In the genomic region with DNA sequence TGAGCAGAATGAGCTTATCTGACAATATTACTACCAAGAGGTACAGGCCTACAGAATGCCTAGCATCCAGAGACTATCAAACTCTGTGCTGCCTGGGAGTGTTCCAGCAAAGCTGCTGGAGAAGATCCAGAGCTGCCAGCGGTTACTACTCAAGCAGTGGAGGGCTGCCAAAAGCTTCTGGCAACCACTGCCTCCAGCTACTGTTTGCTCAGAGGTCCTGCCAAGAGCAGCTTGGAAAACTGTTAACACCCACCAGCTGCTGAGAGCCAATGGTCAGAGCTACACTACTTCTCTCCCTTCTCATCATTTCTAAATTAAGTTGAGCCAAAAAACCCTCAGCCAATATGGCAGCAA, we compare ENCODE assay signal across 9 mouse cellular contexts.
DNase-seq lines count a peak whose midpoint lies in the region; ATAC-seq and TF ChIP-seq lines count a peak whose summit lies in the region.
"Had no signal": no experiment of that assay in that cellular context is flagged by ENCODE, and none has a peak within 500 bp of the region (broad histone marks: within the 10 kb centered on the region; RNA-seq: fewer than 3 reads in every experiment).

No protein-coding gene starts in this region.

- H3K9ac ChIP-seq in midbrain, embryonic 14.5 days (replicated peaks; ENCODE audit: low read length) = no peak overlapping the region
- no peak overlapping the region for H3K9ac ChIP-seq in embryonic facial prominence, embryonic 15.5 days
- H3K9ac ChIP-seq in heart, postnatal 0 days (replicated peaks; ENCODE audit: low read depth, low read length) = no peak overlapping the region
- H3K9ac ChIP-seq in lung, embryonic 16.5 days (ENCODE audit: low read length) = no peak overlapping the region
- H3K9ac ChIP-seq in stomach, embryonic 14.5 days (replicated peaks; ENCODE audit: low read depth, low read length) = no peak overlapping the region
- H3K9ac ChIP-seq: liver, embryonic 13.5 days had no signal

- H3K27ac ChIP-seq in midbrain, embryonic 14.5 days (replicated peaks; ENCODE audit: low read depth, low read length) = no peak overlapping the region
- H3K27ac ChIP-seq in midbrain, embryonic 10.5 days (replicated peaks) = no peak overlapping the region
- H3K27ac ChIP-seq in embryonic facial prominence, embryonic 15.5 days (replicated peaks) = no peak overlapping the region
- peak overlapping the region; percentile 22; the same call in 1 of the 2 replicates for H3K27ac ChIP-seq in heart, postnatal 0 days (ENCODE audit: low read depth)
- no peak overlapping the region for H3K27ac ChIP-seq in layer of hippocampus, adult 2 months
- H3K27ac ChIP-seq in lung, embryonic 16.5 days (ENCODE audit: low read length) = no peak overlapping the region
- no peak overlapping the region for H3K27ac ChIP-seq in stomach, embryonic 14.5 days (ENCODE audit: low read length)
- H3K27ac ChIP-seq: liver, embryonic 13.5 days had no signal

- H3K9me3 ChIP-seq in midbrain, embryonic 14.5 days (ENCODE audit: control insufficient read depth, low read length) = no peaks in the 10 kb centered on the region
- no peaks in the 10 kb centered on the region for H3K9me3 ChIP-seq in midbrain, embryonic 10.5 days (replicated peaks)
- H3K9me3 ChIP-seq in embryonic facial prominence, embryonic 15.5 days (replicated peaks) = no peaks in the 10 kb centered on the region
- no peaks in the 10 kb centered on the region for H3K9me3 ChIP-seq in heart, postnatal 0 days (replicated peaks; ENCODE audit: control insufficient read depth, low read length)
- no peaks in the 10 kb centered on the region for H3K9me3 ChIP-seq in lung, embryonic 16.5 days (ENCODE audit: control insufficient read depth, low read length)
- no peaks in the 10 kb centered on the region for H3K9me3 ChIP-seq in stomach, embryonic 14.5 days (ENCODE audit: control insufficient read depth, low read depth, low read length)
- H3K9me3 ChIP-seq: liver, embryonic 13.5 days had no signal

- peak; percentile 76 for DNase-seq in midbrain, embryonic 14.5 days
- DNase-seq in midbrain, embryonic 10.5 days (ENCODE audit: low spot score) = no peak
- peak; percentile 97 for DNase-seq in heart, postnatal 0 days (ENCODE audit: low spot score)
- DNase-seq in layer of hippocampus, adult 2 months (ENCODE audit: low spot score in 2 of 2) = peak; percentile 85 to 86
- DNase-seq in thymus, postnatal 0 days (ENCODE audit: low spot score) = no peak
- DNase-seq: liver, embryonic 13.5 days had no signal

- no peak for TF ChIP-seq CTCF in heart, postnatal 0 days (IDR thresholded peaks at IDR 0.05; ENCODE audit: low read depth)
- no peak for TF ChIP-seq CTCF in layer of hippocampus, adult 2 months (conservative IDR thresholded peaks at IDR 0.05)

- no peak overlapping the region for H3K4me3 ChIP-seq in midbrain, embryonic 14.5 days (replicated peaks; ENCODE audit: low read depth, low read length)
- H3K4me3 ChIP-seq in midbrain, embryonic 10.5 days = no peak overlapping the region
- no peak overlapping the region for H3K4me3 ChIP-seq in embryonic facial prominence, embryonic 15.5 days (replicated peaks)
- no peak overlapping the region for H3K4me3 ChIP-seq in heart, postnatal 0 days (ENCODE audit: low read depth, low read length)
- H3K4me3 ChIP-seq in layer of hippocampus, adult 2 months = no peak overlapping the region
- H3K4me3 ChIP-seq in lung, embryonic 16.5 days (ENCODE audit: low read length) = no peak overlapping the region
- H3K4me3 ChIP-seq in stomach, embryonic 14.5 days (ENCODE audit: low read depth, low read length) = no peak overlapping the region
- H3K4me3 ChIP-seq: liver, embryonic 13.5 days had no signal

- no peaks in the 10 kb centered on the region for H3K27me3 ChIP-seq in midbrain, embryonic 14.5 days (ENCODE audit: control insufficient read depth, insufficient read depth, low read length)
- no peaks in the 10 kb centered on the region for H3K27me3 ChIP-seq in midbrain, embryonic 10.5 days (ENCODE audit: low read depth, poor library complexity, severe bottlenecking)
- no peaks in the 10 kb centered on the region for H3K27me3 ChIP-seq in embryonic facial prominence, embryonic 15.5 days
- no peaks in the 10 kb centered on the region for H3K27me3 ChIP-seq in heart, postnatal 0 days (ENCODE audit: control insufficient read depth, insufficient read depth, low read length)
- no peaks in the 10 kb centered on the region for H3K27me3 ChIP-seq in lung, embryonic 16.5 days (ENCODE audit: control insufficient read depth, insufficient read depth, low read depth, low read length)
- no peaks in the 10 kb centered on the region for H3K27me3 ChIP-seq in stomach, embryonic 14.5 days (ENCODE audit: control insufficient read depth, insufficient read depth, low read length)
- H3K27me3 ChIP-seq: liver, embryonic 13.5 days had no signal

- ATAC-seq in midbrain, embryonic 14.5 days (ENCODE audit: low FRiP score, low TSS enrichment) = peak; percentile 55; the same call in 1 of the 2 replicates
- ATAC-seq in embryonic facial prominence, embryonic 15.5 days (ENCODE audit: insufficient number of reproducible peaks, low FRiP score, low TSS enrichment, low read depth) = peak; percentile 87
- ATAC-seq in heart, postnatal 0 days (ENCODE audit: insufficient read depth, low read depth) = peak; percentile 96
- ATAC-seq in lung, embryonic 16.5 days (ENCODE audit: low read depth) = peak; percentile 100
- ATAC-seq in stomach, embryonic 14.5 days (ENCODE audit: insufficient number of reproducible peaks, insufficient read depth, low FRiP score, low read depth) = peak; percentile 87; the same call in 1 of the 2 replicates

- H3K4me2 ChIP-seq in midbrain, embryonic 14.5 days (ENCODE audit: low read length) = no peak overlapping the region
- no peak overlapping the region for H3K4me2 ChIP-seq in embryonic facial prominence, embryonic 15.5 days (replicated peaks)
- no peak overlapping the region for H3K4me2 ChIP-seq in heart, postnatal 0 days (ENCODE audit: low read depth, low read length)
- H3K4me2 ChIP-seq in lung, embryonic 16.5 days (ENCODE audit: low read depth, low read length) = no peak overlapping the region
- H3K4me2 ChIP-seq in stomach, embryonic 14.5 days (replicated peaks; ENCODE audit: low read depth, low read length) = no peak overlapping the region
- H3K4me2 ChIP-seq: liver, embryonic 13.5 days had no signal

- TF ChIP-seq EP300 in heart, postnatal 0 days (IDR thresholded peaks at IDR 0.05; ENCODE audit: low read depth) = 0 out of 2 replicates have a peak, but pooled peaks have one; percentile 24

- no peaks in the 10 kb centered on the region for H3K4me1 ChIP-seq in midbrain, embryonic 14.5 days (ENCODE audit: control insufficient read depth, insufficient read depth, low read length)
- no peaks in the 10 kb centered on the region for H3K4me1 ChIP-seq in midbrain, embryonic 10.5 days
- H3K4me1 ChIP-seq in embryonic facial prominence, embryonic 15.5 days = peaks cover 6% of the 10 kb centered on the region
- peaks cover 3% of the 10 kb centered on the region; the same call in 1 of the 2 replicates for H3K4me1 ChIP-seq in heart, postnatal 0 days (ENCODE audit: control insufficient read depth, insufficient read depth)
- H3K4me1 ChIP-seq in lung, embryonic 16.5 days (replicated peaks; ENCODE audit: control insufficient read depth, insufficient read depth, low read length) = peaks cover 5% of the 10 kb centered on the region
- no peaks in the 10 kb centered on the region for H3K4me1 ChIP-seq in stomach, embryonic 14.5 days (ENCODE audit: control insufficient read depth, insufficient read depth, low read length)
- H3K4me1 ChIP-seq: liver, embryonic 13.5 days had no signal

- H3K36me3 ChIP-seq in midbrain, embryonic 14.5 days (ENCODE audit: control insufficient read depth, insufficient read depth, low read length) = no peaks in the 10 kb centered on the region
- no peaks in the 10 kb centered on the region for H3K36me3 ChIP-seq in midbrain, embryonic 10.5 days
- H3K36me3 ChIP-seq in embryonic facial prominence, embryonic 15.5 days = no peaks in the 10 kb centered on the region
- H3K36me3 ChIP-seq in heart, postnatal 0 days (replicated peaks; ENCODE audit: control insufficient read depth, insufficient read depth, low read length) = no peaks in the 10 kb centered on the region
- H3K36me3 ChIP-seq in lung, embryonic 16.5 days (ENCODE audit: control insufficient read depth, insufficient read depth, low read length) = no peaks in the 10 kb centered on the region
- H3K36me3 ChIP-seq in stomach, embryonic 14.5 days (ENCODE audit: control insufficient read depth, insufficient read depth, low read length) = no peaks in the 10 kb centered on the region
- H3K36me3 ChIP-seq: liver, embryonic 13.5 days had no signal

- WGBS in midbrain, embryonic 14.5 days = 84% methylated on average over 1 of the region's 1 CpGs
- WGBS in midbrain, embryonic 10.5 days = 88% methylated on average over 1 of the region's 1 CpGs
- 11% methylated on average over 1 of the region's 1 CpGs for WGBS in embryonic facial prominence, embryonic 15.5 days
- 11% methylated on average over 1 of the region's 1 CpGs for WGBS in heart, postnatal 0 days
- WGBS in lung, embryonic 16.5 days = 15% methylated on average over 1 of the region's 1 CpGs
- WGBS in stomach, embryonic 14.5 days = 28% methylated on average over 1 of the region's 1 CpGs

Comparison
In these comparisons a context has a peak if more than half of its experiments do, and no peak if none do; other contexts are left out.
1. DNase-seq: peak in midbrain, embryonic 14.5 days (single experiment), heart, postnatal 0 days (single experiment) and layer of hippocampus, adult 2 months (2 of 2); none in midbrain, embryonic 10.5 days (single experiment) and thymus, postnatal 0 days (single experiment).
2. Peak in every context shown above with its lines, with median percentiles within 50 percentile points of each other: ATAC-seq.